Mouse (Mus musculus) liver, adult 2 months (tissue): Measurements from ENCODE around the gene Ankrd42. TPM values are rescaled to one million over a fixed set of nuclear protein-coding genes. Genes with fewer than 3 reads are reported as not detected.

Source experiments
- DNase-seq: peaks from one replicate; pipeline ENCODE4 v3.0.0-alpha.2; 2011; ENCODE audit warnings: low read depth, low spot score; ENCODE audit errors: extremely low read depth
- H3K27ac ChIP-seq: fragments of 200-500 bp; replicated peaks from 2 replicates; pipeline ENCODE4 v1.5.1; 2012; ENCODE audit warnings: low read depth, mild to moderate bottlenecking, control low read depth, inconsistent platforms, low read length; ENCODE audit not compliant: insufficient read depth
- H3K27me3 ChIP-seq: fragments of 200-500 bp; 2 replicates; pipeline ENCODE4 v1.6.1; 2012; ENCODE audit warnings: mild to moderate bottlenecking, moderate library complexity, low read length, inconsistent platforms; ENCODE audit not compliant: control insufficient read depth, insufficient read depth
- H3K36me3 ChIP-seq: fragments of 200-500 bp; 2 replicates; pipeline ENCODE4 v1.6.1; 2012; ENCODE audit warnings: low read length, inconsistent platforms; ENCODE audit not compliant: control insufficient read depth, insufficient read depth
- H3K4me1 ChIP-seq: fragments of 200-500 bp; 2 replicates; pipeline ENCODE4 v1.6.1; 2011; ENCODE audit warnings: low read length; ENCODE audit not compliant: control insufficient read depth, insufficient read depth
- H3K4me3 ChIP-seq: fragments of 200-500 bp; 2 replicates; pipeline ENCODE4 v1.5.1; 2011; ENCODE audit warnings: low read depth, mild to moderate bottlenecking, control low read depth, low read length, moderate library complexity; ENCODE audit not compliant: insufficient read depth
- H3K79me2 ChIP-seq: fragments of 200-500 bp; 2 replicates; pipeline ENCODE4 v1.6.1; 2012; ENCODE audit warnings: inconsistent platforms, mild to moderate bottlenecking, low read length, moderate library complexity; ENCODE audit not compliant: control insufficient read depth, insufficient read depth
- H3K9ac ChIP-seq: fragments of 200-500 bp; 2 replicates; pipeline ENCODE4 v1.6.1; 2012; ENCODE audit warnings: low read depth, mild to moderate bottlenecking, control low read depth, inconsistent platforms, low read length
- CTCF ChIP-seq: fragments of 200-500 bp; IDR thresholded peaks from 2 replicates; pipeline ENCODE4 v1.5.1; 2011; ENCODE audit warnings: low read depth, low read length, control low read depth
- POLR2A ChIP-seq: fragments of 200-500 bp; IDR thresholded peaks from 2 replicates; pipeline ENCODE4 v1.6.1; 2011; ENCODE audit warnings: low read length, control low read depth; ENCODE audit not compliant: insufficient read depth; ENCODE audit errors: extremely low read depth
- WGBS: fragments of 180-500 bp; shearing (Covaris S2); methylation state at CpG from one replicate; pipeline ENCODE4 v1.1.7; 2018; 5-methylcytosine and 5-hydroxymethylcytosine counted together
- polyA plus RNA-seq: library from polyadenylated mRNA; depleted of rRNA; stranded (reverse); fragments of >200 nt; gene quantifications from 2 replicates; pipeline ENCODE4 v1.2.3, GENCODE M21; 2012
- total RNA-seq: library from RNA; depleted of rRNA; stranded (reverse); fragments of >200 nt; gene quantifications from 2 replicates; pipeline ENCODE4 v1.2.3, GENCODE M21; 2014

Ankrd42 gene
- total and polyA plus RNA-seq, 2 experiments = 0.32 to 1.3 TPM

- Histone ChIP-seq H3K4me3 (no peak overlapping the region), H3K79me2 (no peaks in the 10 kb centered on the region), H3K27ac (no peak overlapping the region), H3K36me3 (no peaks in the 10 kb centered on the region), H3K4me1 (no peaks in the 10 kb centered on the region), H3K27me3 (no peaks in the 10 kb centered on the region), H3K9ac (no peak overlapping the region)
- TF ChIP-seq CTCF (no peak), POLR2A (no peak)
- WGBS = 87% methylated on average over 2 of the region's 2 CpGs
- no peak for DNase-seq
These were observed 46.1 kb downstream of the Ankrd42 start for GRCm38 (mm10) chr7:92590842-92591241.

GRCm38 (mm10) chr7:92589986-92590385, 47.0 kb downstream of the Ankrd42 start:
- 90% methylated on average over 7 of the region's 7 CpGs for WGBS
- Histone ChIP-seq H3K36me3 (no peaks in the 10 kb centered on the region), H3K4me3 (no peak overlapping the region), H3K27me3 (no peaks in the 10 kb centered on the region), H3K79me2 (no peaks in the 10 kb centered on the region), H3K27ac (no peak overlapping the region), H3K4me1 (no peaks in the 10 kb centered on the region), H3K9ac (no peak overlapping the region)
- no peak for DNase-seq
- TF ChIP-seq POLR2A (no peak), CTCF (no peak)

GRCm38 (mm10) chr7:92583567-92583966, 53.4 kb downstream of the Ankrd42 start:
- H3K4me3 ChIP-seq = no peak overlapping the region
- no peak overlapping the region for H3K27ac ChIP-seq
- peaks cover 7% of the 10 kb centered on the region; the same call in 1 of the 2 replicates for H3K36me3 ChIP-seq
- no peaks in the 10 kb centered on the region for H3K79me2 ChIP-seq
- H3K4me1 ChIP-seq = no peaks in the 10 kb centered on the region
- no peak overlapping the region for H3K9ac ChIP-seq
- H3K27me3 ChIP-seq = no peaks in the 10 kb centered on the region
- WGBS = 95% methylated on average over 7 of the region's 7 CpGs
- no peak for DNase-seq
- TF ChIP-seq POLR2A = no peak
- TF ChIP-seq CTCF = no peak

GRCm38 (mm10) chr7:92580491-92581207, 56.3 kb downstream of the Ankrd42 start:
- Histone ChIP-seq H3K4me3 (no peak overlapping the region), H3K36me3 (peaks cover 14% of the 10 kb centered on the region), H3K27me3 (no peaks in the 10 kb centered on the region), H3K27ac (no peak overlapping the region), H3K4me1 (no peaks in the 10 kb centered on the region), H3K9ac (no peak overlapping the region), H3K79me2 (no peaks in the 10 kb centered on the region)
- DNase-seq = no peak
- 95% methylated on average over 5 of the region's 5 CpGs for WGBS
- TF ChIP-seq CTCF = no peak
- no peak for TF ChIP-seq POLR2A

- H3K36me3 ChIP-seq = peaks cover 8% of the 10 kb centered on the region
- no peaks in the 10 kb centered on the region for H3K79me2 ChIP-seq
- 91% methylated on average over 1 of the region's 1 CpGs for WGBS
- no peak overlapping the region for H3K27ac ChIP-seq
- H3K9ac ChIP-seq = no peak overlapping the region
- no peak overlapping the region for H3K4me3 ChIP-seq
- peaks cover 7% of the 10 kb centered on the region for H3K4me1 ChIP-seq
- no peak for DNase-seq
- no peaks in the 10 kb centered on the region for H3K27me3 ChIP-seq
- TF ChIP-seq CTCF (no peak), POLR2A (no peak)
These were observed 70.2 kb downstream of the Ankrd42 start for GRCm38 (mm10) chr7:92566775-92567174.
